Mouse (Mus musculus) megakaryocyte, embryonic 14.5 days (primary cell): ENCODE results near the gene Isoc2a.

Source experiments
- FLI1 ChIP-seq: IDR thresholded peaks from 2 replicates; pipeline ENCODE4 v1.6.1; 2012; ENCODE audit warnings: low read length, inconsistent platforms, mixed read lengths
- GATA1 ChIP-seq: IDR thresholded peaks from 3 replicates; pipeline ENCODE4 v1.6.1; 2012; ENCODE audit warnings: mixed read lengths, low read length, inconsistent platforms, borderline replicate concordance

DNA sequence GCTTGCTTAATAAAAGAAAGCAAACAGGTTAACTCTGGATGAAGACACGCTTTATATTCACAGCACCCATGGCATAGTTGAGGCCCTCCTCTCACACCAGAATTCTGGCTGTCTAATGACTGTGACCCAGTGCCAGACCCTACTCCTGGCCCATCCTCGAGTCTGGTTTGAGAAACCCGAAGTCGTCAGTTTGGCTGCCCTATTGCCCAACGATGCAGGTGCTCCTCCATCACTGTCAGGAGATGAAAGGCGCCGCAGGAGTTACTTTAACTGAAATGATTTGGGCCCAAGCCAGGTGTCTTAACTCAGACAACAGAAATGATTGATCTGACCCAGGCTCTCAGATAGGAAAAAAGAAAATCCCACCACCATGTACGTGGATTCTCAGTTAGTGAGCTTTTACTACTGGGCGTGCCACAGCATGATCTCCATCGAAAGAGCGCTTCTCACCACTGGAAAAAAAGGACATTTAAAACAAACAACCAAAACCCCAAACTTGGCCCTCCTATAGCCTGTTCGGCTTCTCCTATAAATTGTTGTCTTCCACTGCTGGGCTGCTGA, 17.5 kb upstream of the Isoc2a start:
- TF ChIP-seq GATA1: no peak
- no peak for TF ChIP-seq FLI1
